Mouse (Mus musculus) midbrain, embryonic 10.5 days (tissue): ENCODE data around the gene Bckdha. TPM values are rescaled to one million over a fixed set of nuclear protein-coding genes. Genes with fewer than 3 reads are reported as not detected.
A peak's percentile ranks its signal among the peaks of the same experiment; 100 is the strongest.

Experiments used
- DNase-seq: peaks from one replicate; pipeline ENCODE4 v3.0.0-alpha.2; 2017; ENCODE audit warnings: low spot score
- H3K27ac ChIP-seq: fragments of 300-500 bp; sonication (generic); replicated peaks from 2 replicates; pipeline ENCODE4 v1.5.1; 2016; ENCODE audit warnings: mild to moderate bottlenecking
- H3K27me3 ChIP-seq: fragments of 300-500 bp; sonication (generic); 2 replicates; pipeline ENCODE4 v1.6.1; 2016; ENCODE audit warnings: low read depth, mild to moderate bottlenecking; ENCODE audit not compliant: poor library complexity, severe bottlenecking
- H3K36me3 ChIP-seq: fragments of 300-500 bp; sonication (generic); 2 replicates; pipeline ENCODE4 v1.6.1; 2016; ENCODE audit warnings: mild to moderate bottlenecking, moderate library complexity
- H3K4me1 ChIP-seq: fragments of 300-500 bp; sonication (generic); 2 replicates; pipeline ENCODE4 v1.6.1; 2016
- H3K4me3 ChIP-seq: fragments of 300-500 bp; sonication (generic); 2 replicates; pipeline ENCODE4 v1.5.1; 2016; ENCODE audit warnings: mild to moderate bottlenecking, moderate library complexity
- H3K9me3 ChIP-seq: fragments of 300-500 bp; sonication (generic); replicated peaks from 2 replicates; pipeline ENCODE4 v1.6.1; 2016; ENCODE audit warnings: mild to moderate bottlenecking
- WGBS: fragments of 180-500 bp; shearing (Covaris S2); methylation state at CpG from one replicate; pipeline ENCODE4 v1.1.7; 2016; 5-methylcytosine and 5-hydroxymethylcytosine counted together
- polyA plus RNA-seq: library from polyadenylated mRNA; unstranded; fragments of >200 nt; fragmentation: Nextera tagmentation; extraction: Ambion mirVana; gene quantifications from 2 replicates; pipeline ENCODE4 v1.2.1, GENCODE M21; 2016

Bckdha gene
- polyA plus RNA-seq, 1 experiment from 2014 or later: 45.2 TPM

- 89% methylated on average over 7 of the region's 7 CpGs for WGBS
- Histone ChIP-seq H3K27ac (no peak overlapping the region), H3K4me3 (no peak overlapping the region), H3K9me3 (no peaks in the 10 kb centered on the region), H3K36me3 (no peaks in the 10 kb centered on the region), H3K4me1 (peaks cover 25% of the 10 kb centered on the region), H3K27me3 (peaks cover 60% of the 10 kb centered on the region)
- no peak for DNase-seq
Measured at GRCm38 (mm10) chr7:25677013-25677412, 18.2 kb upstream of the Bckdha start.

- Histone ChIP-seq H3K4me1 (peaks cover 19% of the 10 kb centered on the region), H3K27me3 (peaks cover 60% of the 10 kb centered on the region), H3K4me3 (no peak overlapping the region), H3K9me3 (no peaks in the 10 kb centered on the region), H3K36me3 (no peaks in the 10 kb centered on the region), H3K27ac (no peak overlapping the region)
- 84% methylated on average over 15 of the region's 15 CpGs for whole genome bisulfite sequencing
- DNase-seq: no peak
Measured at GRCm38 (mm10) chr7:25676085-25676781, 17.5 kb upstream of the Bckdha start.

GRCm38 (mm10) chr7:25675405-25675804 is 16.6 kb upstream of the Bckdha start:
- WGBS: 44% methylated on average over 6 of the region's 6 CpGs
- no peak for DNase-seq
- no peaks in the 10 kb centered on the region for H3K9me3 ChIP-seq
- H3K4me3 ChIP-seq: peak overlapping the region; percentile 46
- H3K27me3 ChIP-seq: peaks cover 60% of the 10 kb centered on the region
- no peaks in the 10 kb centered on the region for H3K36me3 ChIP-seq
- H3K27ac ChIP-seq: no peak overlapping the region
- peaks cover 15% of the 10 kb centered on the region for H3K4me1 ChIP-seq

- no peak for DNase-seq
- WGBS: 4% methylated on average over 26 of the region's 29 CpGs
Measured at GRCm38 (mm10) chr7:25674719-25675300, 16.0 kb upstream of the Bckdha start, which contains the start of gene Tmem91. Gene Tmem91 (minus strand): TSS chr7:25675166.

GRCm38 (mm10) chr7:25674297-25674696 is 15.5 kb upstream of the Bckdha start:
- 28% methylated on average over 9 of the region's 9 CpGs for WGBS
- Histone ChIP-seq H3K9me3 (no peaks in the 10 kb centered on the region), H3K27me3 (peaks cover 55% of the 10 kb centered on the region), H3K4me3 (peak overlapping the region; percentile 46), H3K4me1 (peaks cover 10% of the 10 kb centered on the region), H3K27ac (no peak overlapping the region), H3K36me3 (peaks cover under 1% of the 10 kb centered on the region)
- no peak for DNase-seq

More at GRCm38 (mm10) chr7:25674719-25675300, 16.0 kb upstream of the Bckdha start, which contains the start of gene Tmem91:
- Histone ChIP-seq H3K27me3 (peaks cover 60% of the 10 kb centered on the region), H3K36me3 (no peaks in the 10 kb centered on the region), H3K9me3 (no peaks in the 10 kb centered on the region), H3K4me1 (peaks cover 10% of the 10 kb centered on the region), H3K27ac (no peak within 1 kb of the TSS), H3K4me3 (peak within 1 kb of the TSS; percentile 46)

GRCm38 (mm10) chr7:25672442-25672841 is 13.7 kb upstream of the Bckdha start:
- H3K36me3 ChIP-seq: peaks cover 19% of the 10 kb centered on the region
- no peak overlapping the region for H3K4me3 ChIP-seq
- H3K27me3 ChIP-seq: peaks cover 42% of the 10 kb centered on the region
- H3K9me3 ChIP-seq: no peaks in the 10 kb centered on the region
- H3K27ac ChIP-seq: no peak overlapping the region
- peaks cover 10% of the 10 kb centered on the region for H3K4me1 ChIP-seq
- WGBS: 58% methylated on average over 4 of the region's 4 CpGs
- DNase-seq: no peak

GRCm38 (mm10) chr7:25671686-25672085 is 12.9 kb upstream of the Bckdha start:
- DNase-seq: no peak
- H3K9me3 ChIP-seq: no peaks in the 10 kb centered on the region
- 74% methylated on average over 2 of the region's 2 CpGs for WGBS
- no peak overlapping the region for H3K4me3 ChIP-seq
- H3K36me3 ChIP-seq: peaks cover 27% of the 10 kb centered on the region
- peaks cover 37% of the 10 kb centered on the region for H3K27me3 ChIP-seq
- H3K27ac ChIP-seq: no peak overlapping the region
- peaks cover 10% of the 10 kb centered on the region for H3K4me1 ChIP-seq

DNA sequence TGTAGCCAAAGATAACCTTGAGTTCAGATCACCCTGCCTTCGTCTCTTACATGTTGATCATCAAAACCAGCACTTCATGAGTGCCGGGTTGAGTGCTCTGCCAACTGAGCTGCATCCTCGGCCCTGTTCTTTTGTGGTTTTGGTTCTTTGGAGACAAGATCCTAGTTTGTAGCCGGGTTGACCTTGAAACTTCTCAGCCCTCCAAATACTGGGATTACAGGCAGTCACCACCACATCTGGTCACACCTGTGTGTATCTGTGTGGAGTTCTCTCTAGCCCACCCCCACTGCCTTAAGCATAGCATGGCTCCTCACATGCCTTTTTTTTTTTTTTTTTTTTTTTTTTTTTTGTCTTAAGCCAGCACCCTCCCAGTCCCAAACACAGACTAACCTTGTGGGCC is 11.3 kb upstream of the Bckdha start:
- WGBS: 92% methylated on average over 4 of the region's 4 CpGs
- H3K27me3 ChIP-seq: peaks cover 21% of the 10 kb centered on the region
- no peak overlapping the region for H3K4me3 ChIP-seq
- H3K9me3 ChIP-seq: no peaks in the 10 kb centered on the region
- peaks cover 8% of the 10 kb centered on the region for H3K4me1 ChIP-seq
- no peak overlapping the region for H3K27ac ChIP-seq
- peaks cover 43% of the 10 kb centered on the region for H3K36me3 ChIP-seq
- no peak for DNase-seq

- peaks cover 3% of the 10 kb centered on the region for H3K4me1 ChIP-seq
- peaks cover 16% of the 10 kb centered on the region for H3K27me3 ChIP-seq
- DNase-seq: no peak
- H3K27ac ChIP-seq: no peak overlapping the region
- H3K4me3 ChIP-seq: no peak overlapping the region
- no peaks in the 10 kb centered on the region for H3K9me3 ChIP-seq
- H3K36me3 ChIP-seq: peaks cover 47% of the 10 kb centered on the region
- 77% methylated on average over 9 of the region's 9 CpGs for WGBS
Measured at GRCm38 (mm10) chr7:25669631-25670030, 10.8 kb upstream of the Bckdha start.

GRCm38 (mm10) chr7:25669158-25669557 is 10.4 kb upstream of the Bckdha start:
- Histone ChIP-seq H3K36me3 (peaks cover 52% of the 10 kb centered on the region), H3K27ac (no peak overlapping the region)

DNA sequence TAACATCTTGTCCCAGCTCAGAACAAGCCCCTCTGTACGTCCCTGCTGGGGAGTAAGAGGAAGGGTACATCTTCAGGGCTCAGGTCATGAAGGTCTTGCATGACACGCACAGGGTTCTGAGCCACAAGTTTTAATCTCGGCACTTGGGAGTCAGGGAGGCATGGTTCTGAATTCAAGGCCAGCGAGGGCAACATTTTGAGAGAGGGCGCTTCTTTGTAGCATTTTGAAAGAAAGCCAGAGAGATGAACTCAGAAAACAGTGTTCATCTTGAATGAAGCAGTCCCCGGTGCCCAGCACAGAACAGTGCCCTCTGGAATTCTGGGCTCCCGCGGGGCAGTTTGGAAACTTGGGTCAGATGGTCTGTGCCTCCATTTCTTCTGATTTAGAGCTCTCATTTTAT is 7.6 kb upstream of the Bckdha start:
- no peak for DNase-seq
- Histone ChIP-seq H3K4me1 (no peaks in the 10 kb centered on the region; the same call in 1 of the 2 replicates), H3K27me3 (no peaks in the 10 kb centered on the region), H3K4me3 (no peak overlapping the region), H3K9me3 (no peaks in the 10 kb centered on the region), H3K36me3 (peaks cover 76% of the 10 kb centered on the region), H3K27ac (no peak overlapping the region)
- 93% methylated on average over 8 of the region's 8 CpGs for WGBS

More at GRCm38 (mm10) chr7:25669158-25669557, 10.4 kb upstream of the Bckdha start:
- Histone ChIP-seq H3K4me3 (no peak overlapping the region), H3K9me3 (no peaks in the 10 kb centered on the region), H3K27me3 (peaks cover 12% of the 10 kb centered on the region), H3K4me1 (no peaks in the 10 kb centered on the region)
- 91% methylated on average over 10 of the region's 10 CpGs for WGBS
- no peak for DNase-seq

GRCm38 (mm10) chr7:25657785-25658184 is 996 bp downstream of the Bckdha start:
- H3K4me3 ChIP-seq: peak overlapping the region; percentile 77
- 42% methylated on average over 10 of the region's 10 CpGs for WGBS
- H3K36me3 ChIP-seq: peaks cover 17% of the 10 kb centered on the region
- H3K27ac ChIP-seq: no peak overlapping the region
- peaks cover 25% of the 10 kb centered on the region for H3K4me1 ChIP-seq
- DNase-seq: no peak
- H3K9me3 ChIP-seq: no peaks in the 10 kb centered on the region
- H3K27me3 ChIP-seq: no peaks in the 10 kb centered on the region
